Mouse (Mus musculus): Measurements from ENCODE around the gene Akt1s1. TPM values are rescaled to one million over a fixed set of nuclear protein-coding genes. Genes with fewer than 3 reads are reported as not detected.
A peak's percentile ranks its signal among the peaks of the same experiment; 100 is the strongest.

The Akt1s1 gene
- polyA plus RNA-seq, 1 experiment from 2014 or later: 70.8 TPM

- no peak overlapping the region for H3K9ac ChIP-seq (ENCODE audit: low read length)
- no peaks in the 10 kb centered on the region for H3K9me3 ChIP-seq (ENCODE audit: control insufficient read depth, low read length)
- peaks cover 27% of the 10 kb centered on the region for H3K36me3 ChIP-seq (ENCODE audit: control insufficient read depth, insufficient read depth, low read length)
Measured at GRCm38 (mm10) chr7:44862434-44862833, 13.6 kb downstream of the Akt1s1 start.

GRCm38 (mm10) chr7:44863210-44863609 is 14.4 kb downstream of the Akt1s1 start:
- 83% methylated on average over 14 of the region's 14 CpGs for WGBS
- no peak overlapping the region for H3K27ac ChIP-seq (replicated peaks)

More at GRCm38 (mm10) chr7:44862434-44862833, 13.6 kb downstream of the Akt1s1 start:
- peaks cover 19% of the 10 kb centered on the region for H3K4me1 ChIP-seq (replicated peaks; ENCODE audit: control insufficient read depth, insufficient read depth)
- H3K27ac ChIP-seq (replicated peaks): no peak overlapping the region
- H3K27me3 ChIP-seq (ENCODE audit: control insufficient read depth, insufficient read depth, low read length): no peaks in the 10 kb centered on the region
- ATAC-seq (ENCODE audit: low FRiP score, low TSS enrichment) (no peak), DNase-seq (ENCODE audit: low spot score) (no peak)
- no peak overlapping the region for H3K4me3 ChIP-seq (ENCODE audit: low read depth, low read length)
- 69% methylated on average over 8 of the region's 8 CpGs for WGBS
- H3K4me2 ChIP-seq (replicated peaks; ENCODE audit: low read depth): no peak overlapping the region
- TF ChIP-seq CTCF (IDR thresholded peaks at IDR 0.05; ENCODE audit: low read depth): no peak
- TF ChIP-seq EP300 (optimal IDR thresholded peaks at IDR 0.05): no peak

GRCm38 (mm10) chr7:44863982-44864494 is 15.2 kb downstream of the Akt1s1 start:
- H3K27ac ChIP-seq (replicated peaks): no peak overlapping the region

More at GRCm38 (mm10) chr7:44863210-44863609, 14.4 kb downstream of the Akt1s1 start:
- no peak overlapping the region for H3K4me2 ChIP-seq (replicated peaks; ENCODE audit: low read depth)
- peaks cover 23% of the 10 kb centered on the region for H3K4me1 ChIP-seq (replicated peaks; ENCODE audit: control insufficient read depth, insufficient read depth)
- DNase-seq (ENCODE audit: low spot score) (no peak), ATAC-seq (ENCODE audit: low FRiP score, low TSS enrichment) (no peak)
- TF ChIP-seq EP300 (optimal IDR thresholded peaks at IDR 0.05) (no peak), CTCF (IDR thresholded peaks at IDR 0.05; ENCODE audit: low read depth) (no peak)
- no peak overlapping the region for H3K4me3 ChIP-seq (ENCODE audit: low read depth, low read length)
- H3K9ac ChIP-seq (ENCODE audit: low read length): no peak overlapping the region
- H3K27me3 ChIP-seq (ENCODE audit: control insufficient read depth, insufficient read depth, low read length): no peaks in the 10 kb centered on the region
- H3K36me3 ChIP-seq (ENCODE audit: control insufficient read depth, insufficient read depth, low read length): peaks cover 27% of the 10 kb centered on the region
- H3K9me3 ChIP-seq (ENCODE audit: control insufficient read depth, low read length): no peaks in the 10 kb centered on the region

GRCm38 (mm10) chr7:44864595-44865542 is 16.1 kb downstream of the Akt1s1 start:
- WGBS: 74% methylated on average over 24 of the region's 24 CpGs
- ATAC-seq (ENCODE audit: low FRiP score, low TSS enrichment) (no peak), DNase-seq (ENCODE audit: low spot score) (peak; percentile 41)
- Histone ChIP-seq H3K36me3 (ENCODE audit: control insufficient read depth, insufficient read depth, low read length) (peaks cover 27% of the 10 kb centered on the region), H3K4me2 (replicated peaks; ENCODE audit: low read depth) (no peak overlapping the region), H3K4me1 (replicated peaks; ENCODE audit: control insufficient read depth, insufficient read depth) (peaks cover 23% of the 10 kb centered on the region), H3K27me3 (ENCODE audit: control insufficient read depth, insufficient read depth, low read length) (no peaks in the 10 kb centered on the region), H3K4me3 (ENCODE audit: low read depth, low read length) (no peak overlapping the region), H3K9ac (ENCODE audit: low read length) (no peak overlapping the region), H3K9me3 (ENCODE audit: control insufficient read depth, low read length) (no peaks in the 10 kb centered on the region), H3K27ac (replicated peaks) (peak overlapping the region; percentile 100)
- 0 out of 2 replicates have a peak, but pooled peaks have one; percentile 2 for TF ChIP-seq CTCF (IDR thresholded peaks at IDR 0.05; ENCODE audit: low read depth)
- no peak for TF ChIP-seq EP300 (optimal IDR thresholded peaks at IDR 0.05)

More at GRCm38 (mm10) chr7:44863982-44864494, 15.2 kb downstream of the Akt1s1 start:
- peaks cover 27% of the 10 kb centered on the region for H3K36me3 ChIP-seq (ENCODE audit: control insufficient read depth, insufficient read depth, low read length)
- H3K9me3 ChIP-seq (ENCODE audit: control insufficient read depth, low read length): no peaks in the 10 kb centered on the region
- no peak overlapping the region for H3K4me3 ChIP-seq (ENCODE audit: low read depth, low read length)
- ATAC-seq (ENCODE audit: low FRiP score, low TSS enrichment) (no peak), DNase-seq (ENCODE audit: low spot score) (no peak)
- H3K27me3 ChIP-seq (ENCODE audit: control insufficient read depth, insufficient read depth, low read length): no peaks in the 10 kb centered on the region
- no peak for TF ChIP-seq CTCF (IDR thresholded peaks at IDR 0.05; ENCODE audit: low read depth)
- TF ChIP-seq EP300 (optimal IDR thresholded peaks at IDR 0.05): no peak
- WGBS: 82% methylated on average over 11 of the region's 11 CpGs
- no peak overlapping the region for H3K4me2 ChIP-seq (replicated peaks; ENCODE audit: low read depth)
- no peak overlapping the region for H3K9ac ChIP-seq (ENCODE audit: low read length)
- peaks cover 23% of the 10 kb centered on the region for H3K4me1 ChIP-seq (replicated peaks; ENCODE audit: control insufficient read depth, insufficient read depth)

GRCm38 (mm10) chr7:44866276-44867009 is 17.7 kb downstream of the Akt1s1 start:
- Histone ChIP-seq H3K36me3 (ENCODE audit: control insufficient read depth, insufficient read depth, low read length) (peaks cover 27% of the 10 kb centered on the region), H3K27ac (replicated peaks) (peak overlapping the region; percentile 100), H3K4me3 (ENCODE audit: low read depth, low read length) (peak overlapping the region; percentile 12), H3K4me2 (replicated peaks; ENCODE audit: low read depth) (peak overlapping the region; percentile 75), H3K9ac (ENCODE audit: low read length) (peak overlapping the region; percentile 41), H3K27me3 (ENCODE audit: control insufficient read depth, insufficient read depth, low read length) (no peaks in the 10 kb centered on the region), H3K9me3 (ENCODE audit: control insufficient read depth, low read length) (no peaks in the 10 kb centered on the region), H3K4me1 (replicated peaks; ENCODE audit: control insufficient read depth, insufficient read depth) (peaks cover 23% of the 10 kb centered on the region)
- ATAC-seq (ENCODE audit: low FRiP score, low TSS enrichment) (peak; percentile 60), DNase-seq (ENCODE audit: low spot score) (peak; percentile 87)
- TF ChIP-seq CTCF (IDR thresholded peaks at IDR 0.05; ENCODE audit: low read depth): peak; percentile 60
- no peak for TF ChIP-seq EP300 (optimal IDR thresholded peaks at IDR 0.05)
- 22% methylated on average over 15 of the region's 15 CpGs for WGBS
